Mouse (Mus musculus): ENCODE measurements around the gene Celf5. TPM values are rescaled to one million over a fixed set of nuclear protein-coding genes. Genes with fewer than 3 reads are reported as not detected.

The Celf5 gene
- polyA plus RNA-seq, 1 experiment, result 3.3 TPM

- 11% methylated on average over 18 of the region's 18 CpGs for WGBS
- Histone ChIP-seq H3K4me1 (ENCODE audit: control insufficient read depth, insufficient read depth, insufficient read length, low read length) (peaks cover 18% of the 10 kb centered on the region), H3K4me3 (ENCODE audit: low read depth, low read length) (no peak overlapping the region), H3K36me3 (ENCODE audit: control insufficient read depth, insufficient read depth, low read length) (no peaks in the 10 kb centered on the region), H3K27ac (ENCODE audit: insufficient read depth, low read depth, low read length) (no peak overlapping the region), H3K27me3 (ENCODE audit: control insufficient read depth, insufficient read depth, low read length) (peaks cover 47% of the 10 kb centered on the region)
- TF ChIP-seq CTCF (IDR thresholded peaks at IDR 0.05; ENCODE audit: extremely low read depth, insufficient read length, insufficient replicate concordance, low read depth, low read length) (no peak), POLR2A (IDR thresholded peaks at IDR 0.05; ENCODE audit: low read depth, low read length) (no peak)
Observed at GRCm38 (mm10) chr10:81472403-81473002, 10.0 kb downstream of the Celf5 start.

- peaks cover 32% of the 10 kb centered on the region for H3K27me3 ChIP-seq (ENCODE audit: control insufficient read depth, insufficient read depth, low read length)
- TF ChIP-seq CTCF (IDR thresholded peaks at IDR 0.05; ENCODE audit: extremely low read depth, insufficient read length, insufficient replicate concordance, low read depth, low read length) (no peak), POLR2A (IDR thresholded peaks at IDR 0.05; ENCODE audit: low read depth, low read length) (no peak)
- H3K27ac ChIP-seq (ENCODE audit: insufficient read depth, low read depth, low read length), result no peak overlapping the region
- no peaks in the 10 kb centered on the region for H3K36me3 ChIP-seq (ENCODE audit: control insufficient read depth, insufficient read depth, low read length)
- WGBS, result 38% methylated on average over 18 of the region's 18 CpGs
- H3K4me1 ChIP-seq (ENCODE audit: control insufficient read depth, insufficient read depth, insufficient read length, low read length), result peaks cover 38% of the 10 kb centered on the region
- H3K4me3 ChIP-seq (ENCODE audit: low read depth, low read length), result no peak overlapping the region
Observed at GRCm38 (mm10) chr10:81470454-81470853, 12.1 kb downstream of the Celf5 start.

- WGBS, result 74% methylated on average over 5 of the region's 5 CpGs
- H3K4me1 ChIP-seq (ENCODE audit: control insufficient read depth, insufficient read depth, insufficient read length, low read length), result peaks cover 49% of the 10 kb centered on the region
- H3K36me3 ChIP-seq (ENCODE audit: control insufficient read depth, insufficient read depth, low read length), result no peaks in the 10 kb centered on the region
- H3K27ac ChIP-seq (ENCODE audit: insufficient read depth, low read depth, low read length), result no peak overlapping the region
- TF ChIP-seq POLR2A (IDR thresholded peaks at IDR 0.05; ENCODE audit: low read depth, low read length) (no peak), CTCF (IDR thresholded peaks at IDR 0.05; ENCODE audit: extremely low read depth, insufficient read length, insufficient replicate concordance, low read depth, low read length) (no peak)
- H3K27me3 ChIP-seq (ENCODE audit: control insufficient read depth, insufficient read depth, low read length), result peaks cover 28% of the 10 kb centered on the region
- no peak overlapping the region for H3K4me3 ChIP-seq (ENCODE audit: low read depth, low read length)
Observed at GRCm38 (mm10) chr10:81469253-81469652, 13.3 kb downstream of the Celf5 start.

DNA sequence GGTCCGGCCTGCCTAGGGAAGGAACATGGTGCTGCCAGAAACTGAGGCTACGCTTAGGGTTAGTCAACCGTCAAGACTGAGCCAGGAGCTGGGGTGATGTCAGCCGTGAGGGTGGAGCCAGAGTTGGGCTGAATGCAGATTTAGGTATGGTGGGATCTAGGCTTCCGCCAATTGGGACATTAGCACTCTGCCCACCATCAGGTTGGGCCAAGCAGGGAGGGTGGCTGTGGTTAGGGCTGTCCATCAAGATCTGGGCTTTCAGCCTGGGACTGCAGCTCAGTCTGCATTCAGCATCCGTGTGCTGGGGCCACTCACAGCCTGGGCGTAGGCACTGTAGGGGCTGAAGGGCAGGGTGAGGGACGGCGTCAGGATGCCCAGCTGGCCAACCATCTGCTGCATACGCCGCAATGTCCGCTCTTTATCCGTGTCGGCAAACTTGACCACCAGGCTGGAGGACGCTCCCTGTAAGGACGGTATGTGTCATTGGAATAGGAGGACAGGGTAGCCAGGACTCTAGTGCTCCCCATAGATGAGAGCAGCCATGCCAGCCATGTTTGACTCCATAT lies 14.8 kb downstream of the Celf5 start:
- Histone ChIP-seq H3K27ac (ENCODE audit: insufficient read depth, low read depth, low read length) (no peak overlapping the region), H3K36me3 (ENCODE audit: control insufficient read depth, insufficient read depth, low read length) (no peaks in the 10 kb centered on the region), H3K27me3 (ENCODE audit: control insufficient read depth, insufficient read depth, low read length) (peaks cover 14% of the 10 kb centered on the region), H3K4me1 (ENCODE audit: control insufficient read depth, insufficient read depth, insufficient read length, low read length) (peaks cover 54% of the 10 kb centered on the region), H3K4me3 (ENCODE audit: low read depth, low read length) (no peak overlapping the region)
- TF ChIP-seq CTCF (IDR thresholded peaks at IDR 0.05; ENCODE audit: extremely low read depth, insufficient read length, insufficient replicate concordance, low read depth, low read length) (no peak), POLR2A (IDR thresholded peaks at IDR 0.05; ENCODE audit: low read depth, low read length) (no peak)
- WGBS, result 85% methylated on average over 16 of the region's 16 CpGs

- peaks cover 6% of the 10 kb centered on the region for H3K27me3 ChIP-seq (ENCODE audit: control insufficient read depth, insufficient read depth, low read length)
Observed at GRCm38 (mm10) chr10:81466881-81467280, 15.6 kb downstream of the Celf5 start.

GRCm38 (mm10) chr10:81466066-81466465 lies 16.4 kb downstream of the Celf5 start:
- 62% methylated on average over 2 of the region's 2 CpGs for WGBS
- Histone ChIP-seq H3K27me3 (ENCODE audit: control insufficient read depth, insufficient read depth, low read length) (peaks cover 2% of the 10 kb centered on the region; the same call in 1 of the 2 replicates), H3K4me1 (ENCODE audit: control insufficient read depth, insufficient read depth, insufficient read length, low read length) (peaks cover 61% of the 10 kb centered on the region), H3K4me3 (ENCODE audit: low read depth, low read length) (no peak overlapping the region), H3K36me3 (ENCODE audit: control insufficient read depth, insufficient read depth, low read length) (no peaks in the 10 kb centered on the region), H3K27ac (ENCODE audit: insufficient read depth, low read depth, low read length) (no peak overlapping the region)
- TF ChIP-seq CTCF (IDR thresholded peaks at IDR 0.05; ENCODE audit: extremely low read depth, insufficient read length, insufficient replicate concordance, low read depth, low read length) (no peak), POLR2A (IDR thresholded peaks at IDR 0.05; ENCODE audit: low read depth, low read length) (no peak)

More at GRCm38 (mm10) chr10:81466881-81467280, 15.6 kb downstream of the Celf5 start:
- Histone ChIP-seq H3K4me1 (ENCODE audit: control insufficient read depth, insufficient read depth, insufficient read length, low read length) (peaks cover 60% of the 10 kb centered on the region), H3K36me3 (ENCODE audit: control insufficient read depth, insufficient read depth, low read length) (no peaks in the 10 kb centered on the region), H3K27ac (ENCODE audit: insufficient read depth, low read depth, low read length) (peak overlapping the region; percentile 4; the same call in 1 of the 2 replicates), H3K4me3 (ENCODE audit: low read depth, low read length) (no peak overlapping the region)
- 48% methylated on average over 14 of the region's 14 CpGs for WGBS
- TF ChIP-seq CTCF (IDR thresholded peaks at IDR 0.05; ENCODE audit: extremely low read depth, insufficient read length, insufficient replicate concordance, low read depth, low read length), result no peak
- TF ChIP-seq POLR2A (IDR thresholded peaks at IDR 0.05; ENCODE audit: low read depth, low read length), result no peak

DNA sequence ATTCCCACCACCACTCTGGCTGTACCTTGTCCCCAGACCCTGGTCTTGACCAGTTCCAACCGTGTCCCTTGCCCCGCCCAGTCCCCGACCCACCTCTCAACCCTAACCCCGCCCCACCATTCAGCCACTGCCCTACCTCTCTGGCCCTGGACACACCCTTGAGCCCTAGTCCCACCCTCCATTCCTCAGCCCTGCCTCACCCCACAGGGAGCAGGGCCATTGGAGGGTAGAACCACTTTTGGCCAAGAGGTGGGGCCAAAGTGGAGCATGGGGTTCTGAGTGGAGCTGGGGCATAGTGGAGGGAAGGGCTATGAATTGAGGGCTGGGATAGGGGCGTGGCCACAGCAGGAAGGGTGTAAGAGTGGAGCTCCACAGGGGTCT lies 17.3 kb downstream of the Celf5 start:
- TF ChIP-seq CTCF (IDR thresholded peaks at IDR 0.05; ENCODE audit: extremely low read depth, insufficient read length, insufficient replicate concordance, low read depth, low read length) (no peak), POLR2A (IDR thresholded peaks at IDR 0.05; ENCODE audit: low read depth, low read length) (no peak)
- no peaks in the 10 kb centered on the region for H3K36me3 ChIP-seq (ENCODE audit: control insufficient read depth, insufficient read depth, low read length)
- peaks cover 6% of the 10 kb centered on the region for H3K27me3 ChIP-seq (ENCODE audit: control insufficient read depth, insufficient read depth, low read length)
- WGBS, result 5% methylated on average over 5 of the region's 5 CpGs
- H3K4me3 ChIP-seq (ENCODE audit: low read depth, low read length), result peak overlapping the region; percentile 53; the same call in 1 of the 2 replicates
- H3K4me1 ChIP-seq (ENCODE audit: control insufficient read depth, insufficient read depth, insufficient read length, low read length), result peaks cover 57% of the 10 kb centered on the region
- peak overlapping the region; percentile 94 for H3K27ac ChIP-seq (ENCODE audit: insufficient read depth, low read depth, low read length)

Measured in small intestine, adult 2 months (tissue).